Mouse (Mus musculus) liver, embryonic 14.5 days (tissue): ENCODE measurements around the gene Mybphl.

Source experiments
- CTCF ChIP-seq: IDR thresholded peaks from 2 replicates; pipeline ENCODE4 v1.5.1; 2016; ENCODE audit warnings: antibody characterized with exemption, low read depth, control low read depth
- EP300 ChIP-seq: IDR thresholded peaks from 2 replicates; pipeline ENCODE4 v1.6.1; 2016; ENCODE audit warnings: antibody characterized with exemption, low read depth

GRCm38 (mm10) chr3:108322962-108323361, 41.7 kb upstream of the Mybphl start:
- no peak for TF ChIP-seq CTCF
- peak; percentile 50; the same call in 1 of the 2 replicates for TF ChIP-seq EP300
